Mouse (Mus musculus): Measurements from ENCODE around the gene Bsn.

GRCm38 (mm10) chr9:108198621-108199020 is 8.4 kb upstream of the Bsn start:
- TF ChIP-seq GATA1 (IDR thresholded peaks at IDR 0.05; ENCODE audit: borderline replicate concordance, low read length): no peak
- no peak for TF ChIP-seq FLI1 (IDR thresholded peaks at IDR 0.05; ENCODE audit: low read length)
